Mouse (Mus musculus) testis, postnatal 10 days (tissue): ENCODE measurements around the gene Ccdc85c.

Source experiments
- DNase-seq: peaks from one replicate; pipeline ENCODE4 v3.0.0; 2021; ENCODE audit warnings: low spot score

The Ccdc85c gene

DNA sequence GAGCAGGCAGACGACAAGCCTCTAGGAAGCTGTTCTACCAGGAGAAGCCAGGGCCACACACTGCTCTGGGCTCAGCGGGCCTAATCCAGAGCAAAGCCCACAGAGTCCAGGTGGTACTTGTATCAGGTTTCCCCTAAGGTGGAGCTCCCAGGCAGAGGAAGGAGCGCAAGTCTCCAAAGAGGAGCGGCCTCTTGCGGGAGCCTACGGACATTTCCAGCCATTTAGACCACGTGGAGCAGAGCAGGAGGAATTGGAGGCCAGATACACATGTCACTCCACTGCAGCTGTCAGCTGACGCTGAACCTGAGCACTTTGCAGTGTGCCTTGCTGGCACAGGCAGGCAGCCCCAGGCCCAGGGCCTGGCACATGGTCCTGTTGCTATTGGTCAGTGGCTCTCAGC is 60.1 kb downstream of the Ccdc85c start:
- DNase-seq = no peak

DNA sequence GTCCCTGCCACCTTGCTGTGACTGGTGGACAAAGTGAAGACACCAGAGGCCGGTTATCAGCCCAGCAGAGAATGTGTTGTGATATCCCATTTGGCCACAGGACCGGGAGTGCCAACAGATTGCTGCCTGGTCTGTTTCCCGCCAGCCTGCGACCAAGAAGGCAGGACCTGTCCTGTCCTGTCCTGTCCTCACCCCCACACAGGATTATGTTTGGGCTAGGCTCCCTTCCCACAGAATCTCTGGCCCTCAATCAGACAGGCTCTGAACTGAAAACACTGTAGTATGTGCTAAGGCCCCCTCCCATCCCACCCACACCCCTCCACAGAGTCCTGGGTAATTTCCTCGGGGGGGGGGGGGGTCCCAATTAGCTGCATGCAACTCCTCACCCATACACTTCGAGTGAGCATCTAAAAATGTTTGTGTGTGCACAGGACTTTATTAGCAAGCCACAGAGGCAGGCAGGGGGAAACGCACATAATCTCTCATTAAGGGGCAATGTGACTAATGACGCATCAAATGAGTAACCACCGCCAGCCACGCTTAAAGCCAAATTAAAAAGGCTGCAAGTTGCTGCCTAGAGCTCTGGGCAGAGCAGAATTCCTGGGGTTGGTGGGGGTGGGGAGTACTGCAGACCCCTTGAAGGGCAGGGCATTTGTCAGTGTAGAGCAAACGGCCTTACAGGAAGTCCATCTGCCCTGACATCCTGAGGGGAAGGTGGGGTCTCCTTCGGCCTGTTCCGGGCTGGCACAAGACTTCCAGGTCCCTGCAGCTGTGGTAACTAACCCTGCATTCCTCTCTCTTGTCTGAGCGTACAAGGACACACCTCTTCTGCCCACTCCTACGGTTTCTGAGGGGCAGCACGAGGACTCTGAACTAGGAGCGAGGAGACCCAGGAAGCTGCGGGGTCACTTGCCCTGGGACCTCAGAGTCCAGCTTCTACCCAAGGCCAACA is 61.9 kb downstream of the Ccdc85c start:
- DNase-seq = no peak

DNA sequence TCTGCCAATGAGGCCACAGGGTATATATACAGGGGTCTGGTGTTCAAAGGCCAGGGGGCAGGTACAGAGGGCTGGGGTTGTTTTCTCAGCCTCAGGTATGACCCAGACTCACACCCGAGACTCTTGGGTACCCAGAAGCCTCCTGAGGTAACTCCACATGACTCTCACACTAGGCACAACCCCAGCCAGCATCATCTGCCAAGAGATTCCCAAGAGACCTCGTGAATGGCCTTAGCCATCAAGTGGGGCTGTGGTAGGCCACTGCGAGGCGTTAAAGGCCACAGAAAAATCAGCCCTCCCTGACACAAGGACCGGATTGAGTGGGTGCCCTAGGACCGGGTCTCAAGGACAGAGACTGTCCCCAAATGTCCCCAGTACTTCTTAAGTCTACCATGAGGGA is 62.7 kb downstream of the Ccdc85c start:
- DNase-seq = no peak

DNA sequence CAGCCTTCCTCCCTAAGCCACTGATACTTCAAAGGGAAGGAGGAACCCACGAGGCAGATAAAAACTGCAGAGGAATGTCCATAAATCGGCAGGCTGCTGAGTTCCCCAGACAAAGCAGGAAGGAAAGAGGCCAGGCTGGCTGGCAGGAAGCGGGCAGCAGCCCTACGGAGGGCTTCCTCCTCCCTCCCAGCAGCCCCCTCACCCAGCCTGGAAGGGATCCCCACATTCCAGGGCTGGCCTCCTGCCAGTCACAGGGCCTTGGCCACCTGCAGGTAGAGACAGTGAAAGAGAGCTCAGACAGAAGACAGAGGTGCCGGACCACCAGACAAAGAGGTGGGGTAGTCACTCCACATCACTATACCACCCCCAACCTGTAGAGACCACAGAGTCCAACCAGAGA is 63.2 kb downstream of the Ccdc85c start:
- DNase-seq = no peak

GRCm38 (mm10) chr12:108210623-108211022 is 64.6 kb downstream of the Ccdc85c start:
- no peak for DNase-seq

DNA sequence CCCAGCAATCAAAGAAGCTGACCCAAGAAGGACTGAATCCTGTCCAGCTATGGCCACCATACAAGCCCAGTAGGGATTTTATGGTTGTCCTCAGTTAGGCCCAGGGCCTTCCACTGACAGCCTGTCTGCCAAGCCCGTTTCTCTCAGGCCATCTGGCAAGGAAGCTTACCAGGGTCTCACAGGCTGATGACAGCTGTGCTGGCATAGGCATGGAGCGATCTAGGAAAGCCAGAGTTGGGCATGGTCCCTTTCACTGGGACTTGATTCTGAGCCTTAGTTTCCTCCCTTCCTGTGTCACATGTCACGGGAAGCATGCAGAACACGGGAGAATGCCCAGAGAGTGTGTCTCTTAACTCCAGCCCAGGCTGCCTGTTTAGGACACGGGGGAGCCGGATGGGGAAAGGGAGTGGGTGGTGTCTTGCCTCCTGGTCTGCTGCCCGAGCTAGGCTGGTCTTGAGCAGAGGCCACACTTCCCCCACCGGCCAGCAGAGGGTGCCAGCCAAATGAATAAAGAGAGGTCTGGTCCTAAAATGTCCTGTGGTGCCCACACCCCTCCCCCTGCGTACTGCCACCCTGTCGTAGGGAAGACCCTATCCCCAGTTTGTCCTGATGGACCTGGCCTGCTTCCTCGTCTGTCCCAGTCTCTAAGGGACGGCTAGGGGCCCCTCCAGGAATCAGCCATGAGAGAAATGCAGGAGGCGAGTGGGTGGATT is 66.3 kb downstream of the Ccdc85c start:
- peak; percentile 89 for DNase-seq

DNA sequence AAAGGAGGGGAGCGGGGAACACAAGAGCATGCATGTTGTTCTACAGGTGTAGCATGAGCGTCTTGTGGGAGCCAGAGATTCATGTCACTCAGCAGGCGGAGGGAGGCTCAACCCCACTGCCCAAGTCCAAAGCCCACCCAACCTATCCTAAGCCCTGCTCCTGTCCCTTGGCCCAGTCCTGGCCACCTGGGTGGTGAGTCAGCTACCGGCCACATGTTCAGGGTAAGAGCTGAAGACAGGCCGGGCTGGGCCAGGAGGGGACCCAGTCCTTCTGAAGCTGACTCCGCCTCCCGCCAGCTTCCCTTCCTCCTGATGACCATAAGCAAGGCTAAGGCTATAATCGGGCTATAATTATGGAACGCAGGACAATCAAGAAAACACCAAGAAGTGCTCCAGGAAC is 67.0 kb downstream of the Ccdc85c start:
- DNase-seq = no peak

GRCm38 (mm10) chr12:108206641-108207040 is 68.6 kb downstream of the Ccdc85c start:
- DNase-seq = peak; percentile 95

DNA sequence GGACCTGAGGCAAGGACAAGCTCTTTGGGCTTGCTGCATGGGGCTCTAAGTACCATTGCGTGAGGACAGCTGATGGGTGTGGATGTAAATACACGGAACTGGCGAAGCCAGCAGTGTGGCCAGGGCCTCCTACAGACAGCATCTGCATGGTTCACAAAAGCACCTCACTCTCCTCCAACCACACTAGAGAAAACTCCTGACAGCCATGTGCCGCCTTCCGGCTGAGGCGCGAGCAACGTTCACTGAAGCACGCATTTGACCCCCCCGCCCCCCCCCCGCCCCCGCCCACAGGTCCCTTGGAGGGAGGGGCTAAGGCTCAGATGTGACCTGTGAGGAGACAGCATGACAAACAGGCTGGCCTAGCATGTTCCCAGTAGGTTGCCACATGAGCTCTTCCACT is 70.2 kb downstream of the Ccdc85c start:
- DNase-seq = no peak

- peak; percentile 52 for DNase-seq
Observed at GRCm38 (mm10) chr12:108203895-108204294, 71.3 kb downstream of the Ccdc85c start.

- no peak for DNase-seq
Observed at GRCm38 (mm10) chr12:108200094-108200493, 75.1 kb downstream of the Ccdc85c start.

GRCm38 (mm10) chr12:108198447-108198846 is 76.8 kb downstream of the Ccdc85c start:
- no peak for DNase-seq

- no peak for DNase-seq
Observed at GRCm38 (mm10) chr12:108195761-108196160, 79.5 kb downstream of the Ccdc85c start.

GRCm38 (mm10) chr12:108193878-108194277 is 81.3 kb downstream of the Ccdc85c start:
- DNase-seq = no peak

DNA sequence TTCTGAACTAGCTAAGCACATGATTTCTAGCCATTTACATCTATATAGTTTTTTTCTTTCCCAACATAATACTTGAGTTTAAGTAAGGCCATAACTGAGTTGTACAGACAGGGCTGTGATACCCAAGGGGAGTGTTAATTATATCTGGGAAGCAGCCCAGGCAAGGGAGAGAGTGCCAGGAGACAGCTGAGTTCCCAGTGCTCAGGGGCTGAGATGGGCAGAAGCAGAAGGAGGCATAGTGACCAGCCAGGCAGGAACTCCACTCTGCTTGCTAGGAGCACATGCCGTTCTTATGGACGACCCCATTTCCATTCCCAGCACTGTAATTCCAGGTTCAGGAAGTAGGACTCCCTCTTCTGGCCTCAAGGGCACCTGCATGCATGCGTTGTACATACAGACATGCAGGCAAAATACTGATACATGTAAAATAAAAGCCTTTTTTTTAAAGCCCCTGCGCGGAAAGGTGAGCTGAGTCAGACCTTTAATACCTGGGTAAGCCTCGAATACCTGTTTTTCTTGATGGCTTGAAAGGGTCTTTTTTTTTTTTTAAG is 87.6 kb downstream of the Ccdc85c start:
- no peak for DNase-seq

- DNase-seq = no peak
Observed at GRCm38 (mm10) chr12:108181716-108182115, 93.5 kb downstream of the Ccdc85c start.

- peak; percentile 99 for DNase-seq
Observed at GRCm38 (mm10) chr12:108179321-108180266, 95.6 kb downstream of the Ccdc85c start, which contains the start of gene Ccnk. Gene Ccnk, plus strand, starts transcription at chr12:108179579.

- no peak for DNase-seq
Observed at GRCm38 (mm10) chr12:108179246-108179320, 96.1 kb downstream of the Ccdc85c start, which contains the start of gene Setd3. Gene Setd3, minus strand, starts transcription at chr12:108179314.

DNA sequence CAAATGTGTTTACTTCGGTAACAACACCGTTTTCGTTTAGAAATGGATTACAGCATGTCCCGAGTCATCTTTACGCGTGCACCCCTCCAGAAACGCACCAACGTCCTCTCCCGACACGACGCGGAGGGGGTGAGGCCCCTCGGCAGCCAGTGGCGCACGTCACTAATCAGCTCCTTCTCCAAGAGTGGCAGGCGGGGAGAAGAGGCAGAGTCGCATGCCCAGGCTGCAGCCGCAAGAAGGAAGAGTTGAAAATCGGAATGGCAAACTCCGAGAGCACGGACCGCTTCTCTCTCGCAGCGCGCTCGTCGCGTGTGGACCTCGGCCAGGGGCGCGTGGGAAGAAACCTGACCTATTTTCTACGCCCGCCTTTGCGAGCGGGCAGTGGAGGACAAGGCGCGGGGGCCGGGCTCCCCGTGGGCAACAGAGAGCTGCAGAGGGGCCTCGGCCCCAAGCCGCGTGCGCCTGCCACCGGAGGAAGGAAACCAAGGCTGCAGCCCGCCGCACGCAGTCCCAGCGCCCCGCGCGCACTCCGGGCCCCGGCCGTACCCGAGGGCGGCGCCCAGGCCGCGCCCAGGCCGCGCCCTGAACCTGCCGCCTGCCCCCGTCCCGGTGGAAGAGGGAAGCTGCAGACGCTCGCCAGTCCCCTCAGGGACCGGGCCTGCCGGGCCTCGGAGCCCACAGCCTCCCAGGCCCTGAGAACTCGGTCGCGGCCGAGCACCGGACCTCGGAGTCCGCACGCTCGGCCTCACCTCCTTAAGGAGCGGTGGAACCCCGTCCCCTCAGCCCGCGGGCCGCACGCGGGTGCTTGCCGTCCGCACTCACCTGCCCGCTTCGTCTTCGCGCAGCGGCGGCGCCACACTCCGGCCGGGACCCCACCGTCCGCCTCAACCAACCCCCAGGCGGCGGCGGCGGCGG is 96.6 kb downstream of the Ccdc85c start:
- DNase-seq = peak; percentile 75

DNA sequence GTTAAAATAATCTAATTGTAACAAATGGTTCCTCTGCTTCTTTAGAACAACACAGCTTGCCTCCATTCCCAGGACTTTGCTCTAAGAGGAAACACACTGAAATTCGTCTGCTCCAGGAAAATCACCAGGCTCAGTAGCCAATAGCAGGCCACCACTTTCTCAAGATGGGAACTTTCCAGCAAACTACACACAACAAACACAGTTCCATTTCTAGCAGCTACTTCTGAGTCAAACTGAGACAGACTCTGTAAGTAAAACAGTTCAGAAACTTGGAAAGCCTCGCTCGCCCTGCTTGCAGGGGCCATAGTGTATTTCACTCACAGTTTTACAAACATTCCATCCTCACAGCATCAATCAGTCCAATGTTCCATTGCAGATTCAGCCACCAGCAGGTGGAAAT is 98.9 kb downstream of the Ccdc85c start:
- DNase-seq = no peak
